Mouse (Mus musculus): ENCODE results near the gene Zdhhc14.

GRCm38 (mm10) chr17:5548546-5548945 lies 56.2 kb downstream of the Zdhhc14 start:
- TF ChIP-seq GATA1 (IDR thresholded peaks at IDR 0.05; ENCODE audit: low read length) (no peak), TAL1 (IDR thresholded peaks at IDR 0.05; ENCODE audit: low read length) (no peak)
